Mouse (Mus musculus): ENCODE results near the gene Jmjd6. TPM values are rescaled to one million over a fixed set of nuclear protein-coding genes. Genes with fewer than 3 reads are reported as not detected.

Jmjd6 gene
- polyA plus RNA-seq, 1 experiment from 2014 or later, result 78.5 TPM

DNA sequence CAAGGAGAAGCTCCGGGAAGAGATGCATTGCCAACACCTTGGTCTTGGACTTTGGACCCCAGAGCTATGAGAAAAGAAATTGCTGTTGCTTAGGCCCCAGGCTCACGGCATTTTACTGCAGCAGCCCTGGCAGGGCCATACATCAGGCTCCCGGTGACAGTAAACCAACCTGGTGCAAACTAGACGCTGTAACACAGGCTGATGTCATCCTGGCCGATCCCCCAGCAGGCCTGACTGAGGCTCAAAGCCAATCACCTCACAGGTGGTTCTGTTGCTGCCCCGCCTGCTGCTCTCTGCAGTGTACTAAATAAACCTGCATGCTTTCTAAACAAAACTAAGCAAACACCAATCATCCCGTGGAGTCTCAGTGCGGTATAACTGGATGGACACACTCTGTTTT is 24.5 kb downstream of the Jmjd6 start:
- Histone ChIP-seq H3K4me3 (no peak overlapping the region), H3K27ac (replicated peaks) (no peak overlapping the region), H3K27me3 (no peaks in the 10 kb centered on the region), H3K4me2 (replicated peaks) (no peak overlapping the region), H3K36me3 (no peaks in the 10 kb centered on the region), H3K4me1 (peaks cover 20% of the 10 kb centered on the region), H3K9ac (replicated peaks) (no peak overlapping the region), H3K9me3 (no peaks in the 10 kb centered on the region)
- ATAC-seq (replicated peaks), result no peak
- WGBS, result 71% methylated on average over 8 of the region's 8 CpGs

DNA sequence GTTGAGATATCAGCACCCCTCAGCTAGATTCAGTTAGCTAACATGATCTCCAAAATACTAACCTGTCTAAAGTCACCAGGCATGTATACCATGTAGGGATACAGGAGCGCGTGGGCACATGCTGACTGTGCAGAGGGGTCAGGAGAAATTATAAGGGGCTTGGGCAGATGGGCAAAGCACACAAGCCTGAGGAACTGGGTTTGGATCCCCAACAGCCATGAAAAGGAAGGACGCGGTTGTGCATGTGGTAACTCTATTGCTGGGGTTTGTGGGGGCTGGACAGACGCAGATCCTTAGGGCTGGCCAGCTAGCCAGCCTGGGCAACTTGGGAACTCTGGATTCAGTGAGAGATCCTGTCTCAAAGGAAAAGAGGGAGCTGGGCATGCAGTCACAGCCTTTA is 25.7 kb downstream of the Jmjd6 start:
- no peak overlapping the region for H3K4me3 ChIP-seq
- H3K36me3 ChIP-seq, result no peaks in the 10 kb centered on the region
- ATAC-seq (replicated peaks), result no peak
- no peak overlapping the region for H3K27ac ChIP-seq (replicated peaks)
- H3K9ac ChIP-seq (replicated peaks), result no peak overlapping the region
- no peaks in the 10 kb centered on the region for H3K9me3 ChIP-seq
- 95% methylated on average over 5 of the region's 5 CpGs for WGBS
- no peak overlapping the region for H3K4me2 ChIP-seq (replicated peaks)
- peaks cover 32% of the 10 kb centered on the region for H3K4me1 ChIP-seq
- H3K27me3 ChIP-seq, result no peaks in the 10 kb centered on the region

DNA sequence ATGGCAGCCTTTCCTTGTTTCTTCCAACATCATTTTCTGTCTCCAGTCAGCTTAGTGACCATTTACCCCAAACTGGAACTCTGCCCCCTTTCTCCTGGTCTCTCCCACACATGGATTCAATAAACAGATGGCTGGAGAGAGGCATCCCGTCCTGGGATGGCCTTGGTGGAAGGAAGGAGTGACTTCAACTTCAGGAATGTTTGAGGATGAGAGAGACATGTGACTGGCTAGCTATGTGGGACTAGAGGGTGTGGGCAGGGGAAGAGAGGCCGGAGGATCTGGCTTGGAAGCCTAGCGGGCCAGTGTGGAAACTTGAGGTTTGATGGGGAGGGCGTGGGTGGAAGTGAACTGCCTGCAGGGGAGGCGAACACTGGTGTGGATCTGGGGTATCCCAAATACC is 26.5 kb downstream of the Jmjd6 start:
- H3K27me3 ChIP-seq, result no peaks in the 10 kb centered on the region
- no peak overlapping the region for H3K4me3 ChIP-seq
- H3K4me1 ChIP-seq, result peaks cover 38% of the 10 kb centered on the region
- H3K4me2 ChIP-seq (replicated peaks), result no peak overlapping the region
- H3K36me3 ChIP-seq, result no peaks in the 10 kb centered on the region
- H3K9ac ChIP-seq (replicated peaks), result no peak overlapping the region
- ATAC-seq (replicated peaks), result no peak
- no peak overlapping the region for H3K27ac ChIP-seq (replicated peaks)
- WGBS, result 94% methylated on average over 5 of the region's 5 CpGs
- H3K9me3 ChIP-seq, result no peaks in the 10 kb centered on the region

DNA sequence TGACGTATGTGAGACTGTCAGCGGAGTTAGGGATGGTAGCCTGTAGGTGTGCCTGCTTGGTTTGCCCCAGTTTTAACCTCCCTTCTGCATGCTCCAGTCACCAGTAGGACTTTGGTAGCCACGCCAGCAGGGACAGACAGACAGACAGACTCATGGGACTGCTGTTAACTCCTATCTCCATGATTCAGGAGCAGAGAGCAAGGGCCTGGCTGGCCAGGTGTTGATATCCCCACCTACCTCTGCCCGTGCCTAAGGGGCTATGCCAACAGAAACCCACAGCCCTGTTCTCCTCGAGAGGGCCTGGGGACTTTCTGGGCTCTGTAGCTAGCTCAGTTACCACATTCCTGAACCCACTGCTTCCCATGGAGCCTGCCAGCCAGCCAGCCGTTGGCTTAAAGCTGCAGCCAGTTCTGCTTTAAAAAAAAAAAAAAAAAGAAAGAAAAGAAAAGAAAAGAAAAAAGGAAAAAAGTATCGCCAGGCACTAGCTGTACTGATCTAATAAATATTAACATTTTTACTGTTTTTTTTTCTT is 28.3 kb downstream of the Jmjd6 start:
- no peak overlapping the region for H3K9ac ChIP-seq (replicated peaks)
- no peak overlapping the region for H3K4me2 ChIP-seq (replicated peaks)
- ATAC-seq (replicated peaks), result no peak
- H3K27ac ChIP-seq (replicated peaks), result peak overlapping the region; percentile 51
- no peaks in the 10 kb centered on the region for H3K27me3 ChIP-seq
- peaks cover 50% of the 10 kb centered on the region for H3K4me1 ChIP-seq
- H3K9me3 ChIP-seq, result no peaks in the 10 kb centered on the region
- WGBS, result 28% methylated on average over 7 of the region's 7 CpGs
- H3K4me3 ChIP-seq, result no peak overlapping the region
- H3K36me3 ChIP-seq, result no peaks in the 10 kb centered on the region

DNA sequence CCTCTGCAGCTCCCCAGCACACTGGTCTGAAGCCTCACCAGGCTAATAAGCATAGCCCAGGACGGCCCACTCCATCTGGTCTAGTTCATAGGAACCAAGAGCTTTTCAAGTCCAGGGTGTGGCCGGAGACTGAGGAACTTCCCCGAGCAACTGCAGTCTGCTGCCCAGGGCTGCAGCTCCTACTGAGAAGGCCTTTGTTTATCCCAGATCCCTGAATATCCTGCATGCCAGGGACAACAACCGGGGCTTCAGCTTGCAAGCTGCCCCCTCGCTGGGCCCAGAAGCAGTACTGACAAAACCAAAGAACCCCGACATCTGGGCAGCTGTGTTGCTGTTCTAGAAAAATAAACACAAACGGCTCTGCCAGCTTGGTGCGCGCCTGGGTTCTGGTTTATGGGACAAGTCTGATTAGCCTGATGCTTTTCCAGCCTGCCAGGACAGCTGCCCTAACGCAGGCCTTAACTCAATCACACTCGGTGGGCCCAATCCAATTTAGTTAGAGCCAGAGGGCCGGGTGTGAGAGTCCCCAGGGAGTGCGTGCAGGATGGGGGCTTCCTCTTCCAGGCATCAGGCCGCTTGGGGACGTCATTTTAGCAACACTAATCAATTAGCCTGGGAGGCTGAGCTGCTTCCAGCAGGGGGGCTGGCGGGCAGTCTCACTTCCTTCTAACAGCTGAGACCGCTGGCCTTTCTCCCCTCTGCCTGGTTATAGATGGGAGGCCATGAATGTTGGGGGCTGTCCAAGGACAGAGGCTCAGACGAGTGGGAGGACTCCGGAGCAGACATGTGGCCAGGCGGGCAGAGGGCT is 29.0 kb downstream of the Jmjd6 start:
- H3K4me3 ChIP-seq, result no peak overlapping the region
- H3K36me3 ChIP-seq, result no peaks in the 10 kb centered on the region
- H3K9me3 ChIP-seq, result no peaks in the 10 kb centered on the region
- WGBS, result 6% methylated on average over 20 of the region's 20 CpGs
- ATAC-seq (replicated peaks), result no peak
- H3K27ac ChIP-seq (replicated peaks), result peak overlapping the region; percentile 51
- H3K9ac ChIP-seq (replicated peaks), result no peak overlapping the region; the same call in 1 of the 2 replicates
- H3K4me2 ChIP-seq (replicated peaks), result no peak overlapping the region
- H3K4me1 ChIP-seq, result peaks cover 50% of the 10 kb centered on the region
- no peaks in the 10 kb centered on the region for H3K27me3 ChIP-seq

DNA sequence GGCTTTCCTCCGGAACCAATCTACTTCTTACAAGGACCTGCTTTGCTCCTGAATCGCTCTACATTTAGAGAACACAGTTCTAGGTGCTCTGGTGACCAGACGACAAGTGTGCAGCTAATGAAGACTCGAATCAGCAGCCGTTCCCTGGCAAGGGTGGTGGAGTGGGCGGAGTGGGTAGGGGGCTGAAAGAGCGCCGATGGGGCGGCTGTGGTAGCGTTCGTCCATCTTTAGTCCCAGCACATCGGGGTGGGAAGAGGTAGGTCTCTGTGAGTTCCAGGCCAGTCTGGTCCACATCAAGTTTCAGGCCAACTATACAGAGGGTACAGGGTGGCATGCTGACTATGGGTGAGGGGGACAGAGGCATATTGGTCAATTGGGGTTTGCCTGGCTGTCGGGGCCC is 29.6 kb downstream of the Jmjd6 start:
- no peaks in the 10 kb centered on the region for H3K27me3 ChIP-seq
- no peak for ATAC-seq (replicated peaks)
- H3K4me1 ChIP-seq, result peaks cover 50% of the 10 kb centered on the region
- no peaks in the 10 kb centered on the region for H3K9me3 ChIP-seq
- no peaks in the 10 kb centered on the region for H3K36me3 ChIP-seq
- H3K4me2 ChIP-seq (replicated peaks), result no peak overlapping the region
- 67% methylated on average over 13 of the region's 13 CpGs for WGBS
- H3K9ac ChIP-seq (replicated peaks), result no peak overlapping the region; the same call in 1 of the 2 replicates
- no peak overlapping the region for H3K4me3 ChIP-seq
- peak overlapping the region; percentile 51 for H3K27ac ChIP-seq (replicated peaks)

DNA sequence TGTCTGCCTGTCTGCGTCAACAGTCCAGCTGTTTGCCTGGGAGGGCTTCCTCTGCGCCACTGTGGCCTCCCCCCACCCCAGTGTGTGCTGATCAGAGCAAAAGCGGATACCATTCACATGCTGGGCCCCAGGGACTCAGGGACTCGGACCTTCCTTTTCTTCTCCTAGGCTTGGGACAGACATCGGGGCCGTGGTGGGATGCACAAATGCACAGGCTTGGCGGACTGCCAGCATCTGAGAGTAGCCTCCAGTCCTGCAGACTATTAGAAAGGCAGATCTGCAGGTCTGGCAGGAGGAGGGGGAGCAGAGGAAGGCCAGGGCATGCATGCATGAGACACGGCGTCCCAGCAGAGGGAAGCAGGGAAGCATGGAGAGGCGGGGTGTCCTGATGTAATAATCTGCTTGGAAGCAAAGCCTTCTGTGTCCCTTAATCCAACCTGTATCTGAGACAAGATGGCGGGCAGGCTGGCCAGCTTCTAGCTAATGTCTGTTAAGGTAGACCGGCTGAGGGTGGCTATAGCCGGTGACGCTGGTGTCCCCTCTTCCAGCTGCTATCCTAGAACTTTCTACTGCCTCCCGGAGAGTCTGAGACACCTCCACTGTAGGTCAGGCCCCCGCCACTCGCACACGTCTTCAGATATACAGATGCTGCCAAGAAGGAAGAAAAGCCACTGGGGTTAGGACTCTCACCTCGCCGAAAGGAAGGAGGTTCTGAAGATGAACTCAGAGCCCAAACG is 30.3 kb downstream of the Jmjd6 start:
- ATAC-seq (replicated peaks), result no peak
- H3K4me3 ChIP-seq, result no peak overlapping the region
- no peaks in the 10 kb centered on the region for H3K36me3 ChIP-seq
- no peaks in the 10 kb centered on the region for H3K9me3 ChIP-seq
- no peaks in the 10 kb centered on the region for H3K27me3 ChIP-seq
- no peak overlapping the region for H3K4me2 ChIP-seq (replicated peaks)
- no peak overlapping the region for H3K9ac ChIP-seq (replicated peaks)
- WGBS, result 42% methylated on average over 21 of the region's 21 CpGs
- H3K4me1 ChIP-seq, result peaks cover 57% of the 10 kb centered on the region
- peak overlapping the region; percentile 51; the same call in 1 of the 2 replicates for H3K27ac ChIP-seq (replicated peaks)

DNA sequence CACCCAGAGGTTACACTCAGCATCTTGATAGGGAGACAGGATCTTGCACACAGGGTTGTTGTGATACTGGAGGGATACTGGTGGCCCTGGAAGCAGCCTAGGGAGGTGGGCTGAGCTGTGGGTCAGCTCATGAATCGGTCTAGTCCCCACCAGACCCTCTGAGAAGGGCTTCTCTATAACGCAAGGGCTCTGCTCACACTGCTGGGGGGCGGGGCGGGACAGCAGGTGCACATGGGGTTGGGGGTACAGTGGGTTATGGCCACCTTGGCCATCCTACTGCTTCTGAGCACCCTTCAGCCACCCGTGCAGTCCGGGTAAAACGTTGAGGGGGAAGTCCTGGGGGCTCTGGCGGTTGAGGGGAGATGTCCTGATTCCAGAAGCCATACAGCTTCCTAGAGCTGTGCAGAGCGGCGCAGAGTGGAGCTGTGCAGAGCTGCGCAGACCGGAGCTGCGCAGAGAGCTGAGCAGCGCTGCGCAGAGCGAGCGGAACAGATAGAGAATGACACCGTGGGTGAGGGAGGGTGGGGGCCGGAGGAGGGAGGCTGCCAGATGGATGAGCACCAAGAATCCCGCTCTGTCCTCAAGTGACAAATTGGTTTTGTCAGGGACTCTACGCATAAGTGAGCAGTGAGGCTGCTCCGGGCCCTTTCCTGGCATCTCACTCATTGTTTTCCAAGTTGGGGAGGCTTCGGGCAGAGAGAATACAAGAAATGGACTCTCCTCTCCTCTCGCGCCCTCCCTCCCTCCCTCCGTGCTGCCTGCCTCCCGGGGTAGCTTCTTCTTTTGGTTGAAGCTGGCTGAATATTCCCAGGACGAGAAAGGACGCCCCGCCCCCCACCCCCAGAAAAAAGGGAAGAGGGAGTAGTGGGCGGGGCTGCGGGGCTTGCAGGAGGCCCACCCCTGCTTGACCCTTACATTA is 32.0 kb downstream of the Jmjd6 start:
- Histone ChIP-seq H3K9ac (replicated peaks) (peak overlapping the region; percentile 52), H3K4me1 (peaks cover 66% of the 10 kb centered on the region), H3K36me3 (no peaks in the 10 kb centered on the region), H3K9me3 (no peaks in the 10 kb centered on the region), H3K4me3 (peak overlapping the region; percentile 41), H3K27ac (replicated peaks) (peak overlapping the region; percentile 93), H3K27me3 (no peaks in the 10 kb centered on the region), H3K4me2 (replicated peaks) (peak overlapping the region; percentile 69)
- 4% methylated on average over 29 of the region's 32 CpGs for WGBS
- ATAC-seq (replicated peaks), result peak; percentile 95

DNA sequence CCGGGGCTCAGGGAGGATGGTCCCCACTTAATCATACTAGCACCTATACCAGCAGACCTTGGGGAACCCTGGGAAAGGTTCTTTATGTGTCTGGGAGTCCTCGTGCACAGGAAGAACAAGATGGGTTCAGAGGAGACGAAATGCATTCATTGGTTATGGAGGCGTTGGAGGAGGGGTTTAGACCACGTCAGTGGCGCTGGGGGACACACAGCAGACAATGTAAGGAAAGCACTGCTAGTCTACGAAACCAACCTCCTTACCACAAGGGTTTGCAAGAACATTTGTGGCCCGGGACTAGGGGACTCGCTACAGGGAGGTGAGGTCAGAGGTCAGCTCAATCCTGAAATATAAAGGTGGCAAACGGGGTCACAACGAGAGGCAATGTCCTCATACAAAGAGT is 32.7 kb downstream of the Jmjd6 start:
- H3K27me3 ChIP-seq, result no peaks in the 10 kb centered on the region
- ATAC-seq (replicated peaks), result peak; percentile 20; the same call in 1 of the 2 replicates
- peak overlapping the region; percentile 52; the same call in 1 of the 2 replicates for H3K9ac ChIP-seq (replicated peaks)
- peak overlapping the region; percentile 69 for H3K4me2 ChIP-seq (replicated peaks)
- 45% methylated on average over 11 of the region's 11 CpGs for WGBS
- H3K27ac ChIP-seq (replicated peaks), result peak overlapping the region; percentile 93
- peaks cover 66% of the 10 kb centered on the region for H3K4me1 ChIP-seq
- no peaks in the 10 kb centered on the region for H3K9me3 ChIP-seq
- H3K4me3 ChIP-seq, result peak overlapping the region; percentile 41; the same call in 1 of the 2 replicates
- no peaks in the 10 kb centered on the region for H3K36me3 ChIP-seq

DNA sequence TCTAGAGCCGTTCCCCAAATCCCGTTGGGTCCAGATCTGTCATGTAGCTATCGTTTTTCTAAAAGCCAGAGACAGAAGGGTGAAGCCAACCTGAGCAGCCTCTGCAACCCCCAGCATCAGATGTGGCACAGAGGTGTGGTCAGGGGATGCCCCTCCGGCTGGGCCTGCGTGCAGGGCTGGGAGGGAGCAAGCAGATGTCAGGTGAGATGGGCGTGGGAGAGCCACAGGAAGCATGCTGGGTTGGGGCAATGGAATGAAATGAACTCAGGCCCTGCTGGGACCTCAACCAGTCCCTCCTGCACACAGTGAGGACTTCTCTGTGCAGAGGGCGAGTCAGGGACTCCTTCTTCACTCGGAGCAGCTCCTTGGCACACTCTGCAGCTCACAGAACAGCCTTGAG is 33.7 kb downstream of the Jmjd6 start:
- Histone ChIP-seq H3K27ac (replicated peaks) (no peak overlapping the region), H3K4me2 (replicated peaks) (no peak overlapping the region), H3K4me3 (no peak overlapping the region), H3K27me3 (no peaks in the 10 kb centered on the region), H3K4me1 (peaks cover 58% of the 10 kb centered on the region), H3K36me3 (no peaks in the 10 kb centered on the region), H3K9ac (replicated peaks) (no peak overlapping the region), H3K9me3 (no peaks in the 10 kb centered on the region)
- 82% methylated on average over 8 of the region's 8 CpGs for WGBS
- no peak for ATAC-seq (replicated peaks)

DNA sequence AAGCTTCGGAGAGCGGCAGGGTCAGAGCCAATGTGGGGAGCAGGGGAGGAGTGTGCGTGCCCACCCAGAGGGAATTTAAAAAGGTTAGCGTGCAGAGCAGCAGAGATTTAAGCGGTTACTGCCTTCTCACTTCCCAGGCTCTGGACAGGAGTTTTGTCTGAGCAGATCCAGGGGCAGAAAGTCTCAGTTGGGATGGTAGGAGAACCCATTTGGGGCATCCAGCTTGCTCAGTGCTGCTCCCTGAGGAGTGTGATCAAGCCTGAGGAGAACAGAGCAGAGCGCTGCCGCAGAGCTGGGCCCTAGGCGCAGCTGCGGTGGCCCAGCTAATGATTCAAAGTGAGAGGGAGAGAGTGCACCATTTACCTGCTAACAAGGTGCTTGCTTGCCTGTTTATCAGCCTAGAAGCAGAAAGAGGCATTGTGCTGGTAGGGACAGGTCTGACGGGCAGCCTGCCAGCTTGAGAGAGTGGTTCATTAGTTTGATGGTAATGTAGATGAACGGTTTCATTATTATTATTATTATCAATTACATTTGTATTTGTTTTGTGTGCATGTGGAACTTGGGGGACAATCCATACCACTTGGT is 34.3 kb downstream of the Jmjd6 start:
- H3K27ac ChIP-seq (replicated peaks), result no peak overlapping the region
- peaks cover 51% of the 10 kb centered on the region for H3K4me1 ChIP-seq
- no peak for ATAC-seq (replicated peaks)
- no peaks in the 10 kb centered on the region for H3K36me3 ChIP-seq
- H3K27me3 ChIP-seq, result no peaks in the 10 kb centered on the region
- no peaks in the 10 kb centered on the region for H3K9me3 ChIP-seq
- no peak overlapping the region for H3K4me2 ChIP-seq (replicated peaks)
- H3K4me3 ChIP-seq, result no peak overlapping the region
- WGBS, result 71% methylated on average over 11 of the region's 11 CpGs
- no peak overlapping the region for H3K9ac ChIP-seq (replicated peaks)

Data from forebrain, embryonic 15.5 days (tissue).